26 mouse cellular contexts compared by ENCODE assay signal in genomic region chr4:131520636-131521306, GRCm38 (mm10).
A peak's percentile ranks its signal among the peaks of the same experiment; 100 is the strongest.
DNase-seq lines count a peak whose midpoint lies in the region; ATAC-seq lines count a peak whose summit lies in the region.
"Had no signal": no experiment of that assay in that cellular context is flagged by ENCODE, and none has a peak within 500 bp of the region (broad histone marks: within the 10 kb centered on the region; RNA-seq: fewer than 3 reads in every experiment).

No protein-coding gene starts in this region.

- no peak overlapping the region for H3K4me3 ChIP-seq in hindbrain, embryonic 16.5 days (ENCODE audit: low read length)
- no peak overlapping the region for H3K4me3 ChIP-seq in hindbrain, embryonic 12.5 days
- H3K4me3 ChIP-seq: embryonic facial prominence, embryonic 10.5 days; embryonic facial prominence, embryonic 15.5 days; forebrain, embryonic 12.5 days; heart, embryonic 13.5 days; limb, embryonic 12.5 days; liver, embryonic 15.5 days; neural tube, embryonic 15.5 days; stomach, embryonic 15.5 days had no signal

- intact Hi-C loops in left cerebral cortex, postnatal 4 days (cut with DNase I): no loop called here

- peak; percentile 50; the same call in 1 of the 2 replicates for ATAC-seq in hindbrain, embryonic 16.5 days
- ATAC-seq in hindbrain, embryonic 12.5 days (ENCODE audit: low FRiP score): no peak
- ATAC-seq: intestine, embryonic 16.5 days had no signal

- H3K36me3 ChIP-seq in hindbrain, embryonic 16.5 days (ENCODE audit: control insufficient read depth, insufficient read depth, low read length): no peaks in the 10 kb centered on the region
- no peaks in the 10 kb centered on the region for H3K36me3 ChIP-seq in hindbrain, embryonic 12.5 days
- H3K36me3 ChIP-seq: embryonic facial prominence, embryonic 10.5 days; embryonic facial prominence, embryonic 15.5 days; forebrain, embryonic 12.5 days; heart, embryonic 13.5 days; limb, embryonic 12.5 days; liver, embryonic 15.5 days; neural tube, embryonic 15.5 days; stomach, embryonic 15.5 days had no signal

- DNase-seq in left cerebral cortex, postnatal 4 days: peak; percentile 44
- no peak for DNase-seq in left cerebral cortex, adult 18-20 months (ENCODE audit: low spot score in 2 of 2)
- DNase-seq in right cerebral cortex, postnatal 14 days: peak; percentile 30
- DNase-seq in right cerebral cortex, postnatal 25 days: no peak
- DNase-seq: adrenal gland, postnatal 25 days; B cell, adult 2 months; cerebellum, adult 2 months; cerebellum, postnatal 25 days; gastrocnemius, postnatal 10 days; heart, postnatal 10 days; kidney, adult 8-10 months; kidney, postnatal 10 days; lung, embryonic 14.5 days; lung, postnatal 14 days; retina, postnatal 1 day had no signal

- H3K27ac ChIP-seq in hindbrain, embryonic 16.5 days (ENCODE audit: low read depth, low read length): no peak overlapping the region
- no peak overlapping the region; the same call in 1 of the 2 replicates for H3K27ac ChIP-seq in hindbrain, embryonic 12.5 days
- H3K27ac ChIP-seq: embryonic facial prominence, embryonic 10.5 days; embryonic facial prominence, embryonic 15.5 days; forebrain, embryonic 12.5 days; heart, embryonic 13.5 days; limb, embryonic 12.5 days; liver, embryonic 15.5 days; neural tube, embryonic 15.5 days; stomach, embryonic 15.5 days had no signal

- no peaks in the 10 kb centered on the region for H3K27me3 ChIP-seq in hindbrain, embryonic 16.5 days (replicated peaks; ENCODE audit: control insufficient read depth, insufficient read depth, low read length)
- H3K27me3 ChIP-seq in hindbrain, embryonic 12.5 days: no peaks in the 10 kb centered on the region
- H3K27me3 ChIP-seq: embryonic facial prominence, embryonic 15.5 days; forebrain, embryonic 12.5 days; limb, embryonic 12.5 days; liver, embryonic 15.5 days; neural tube, embryonic 15.5 days; stomach, embryonic 15.5 days had no signal

- H3K9me3 ChIP-seq in hindbrain, embryonic 16.5 days (ENCODE audit: control insufficient read depth, low read length): no peaks in the 10 kb centered on the region
- no peaks in the 10 kb centered on the region for H3K9me3 ChIP-seq in hindbrain, embryonic 12.5 days (replicated peaks)
- H3K9me3 ChIP-seq: embryonic facial prominence, embryonic 10.5 days; embryonic facial prominence, embryonic 15.5 days; forebrain, embryonic 12.5 days; heart, embryonic 13.5 days; limb, embryonic 12.5 days; liver, embryonic 15.5 days; neural tube, embryonic 15.5 days; stomach, embryonic 15.5 days had no signal

- no peak overlapping the region for H3K4me2 ChIP-seq in hindbrain, embryonic 16.5 days (ENCODE audit: low read length)
- H3K4me2 ChIP-seq in hindbrain, embryonic 12.5 days (replicated peaks): no peak overlapping the region
- H3K4me2 ChIP-seq: embryonic facial prominence, embryonic 15.5 days; forebrain, embryonic 12.5 days; heart, embryonic 13.5 days; limb, embryonic 12.5 days; liver, embryonic 15.5 days; lung, embryonic 14.5 days; neural tube, embryonic 15.5 days; stomach, embryonic 15.5 days had no signal

- H3K4me1 ChIP-seq in hindbrain, embryonic 16.5 days (ENCODE audit: control insufficient read depth, insufficient read depth, low read depth, low read length): no peaks in the 10 kb centered on the region
- H3K4me1 ChIP-seq in hindbrain, embryonic 12.5 days: no peaks in the 10 kb centered on the region
- H3K4me1 ChIP-seq: embryonic facial prominence, embryonic 15.5 days; forebrain, embryonic 12.5 days; heart, embryonic 13.5 days; limb, embryonic 12.5 days; liver, embryonic 15.5 days; stomach, embryonic 15.5 days had no signal

- H3K9ac ChIP-seq in hindbrain, embryonic 16.5 days (ENCODE audit: low read depth, low read length): no peak overlapping the region
- no peak overlapping the region for H3K9ac ChIP-seq in hindbrain, embryonic 12.5 days
- H3K9ac ChIP-seq: embryonic facial prominence, embryonic 15.5 days; forebrain, embryonic 12.5 days; heart, embryonic 13.5 days; limb, embryonic 12.5 days; liver, embryonic 15.5 days; lung, embryonic 14.5 days; neural tube, embryonic 15.5 days; stomach, embryonic 15.5 days had no signal

- 58% methylated on average over 10 of the region's 10 CpGs for WGBS in hindbrain, embryonic 16.5 days
- WGBS in hindbrain, embryonic 12.5 days: 77% methylated on average over 10 of the region's 10 CpGs

Comparison
In these comparisons a context has a peak if more than half of its experiments do, and no peak if none do; other contexts are left out.
1. DNase-seq: peak in left cerebral cortex, postnatal 4 days (single experiment) and right cerebral cortex, postnatal 14 days (single experiment); none in left cerebral cortex, adult 18-20 months (0 of 2) and right cerebral cortex, postnatal 25 days (single experiment).